Mouse (Mus musculus) embryonic facial prominence, embryonic 11.5 days (tissue): ENCODE measurements around the gene Col20a1. TPM values are rescaled to one million over a fixed set of nuclear protein-coding genes. Genes with fewer than 3 reads are reported as not detected.

Experiments
- ATAC-seq: fragments of 200-750 bp; cut with Nextera tagmentation; replicated peaks from 2 replicates; pipeline ENCODE4 v1.8.0; 2017; ENCODE audit warnings: low read depth; ENCODE audit not compliant: insufficient number of reproducible peaks, low FRiP score, low TSS enrichment
- DNase-seq: peaks from one replicate; pipeline ENCODE4 v3.0.0-alpha.2; 2015; ENCODE audit warnings: low spot score
- H3K27ac ChIP-seq: fragments of 300-500 bp; sonication (generic); replicated peaks from 2 replicates; pipeline ENCODE4 v1.5.1; 2014; ENCODE audit warnings: mild to moderate bottlenecking, low read depth, low read length, control low read depth
- H3K27me3 ChIP-seq: fragments of 300-500 bp; sonication (generic); 2 replicates; pipeline ENCODE4 v1.6.1; 2014; ENCODE audit warnings: mild to moderate bottlenecking, low read length, moderate library complexity, mixed read lengths; ENCODE audit not compliant: control insufficient read depth, insufficient read depth
- H3K36me3 ChIP-seq: fragments of 300-500 bp; sonication (generic); replicated peaks from 2 replicates; pipeline ENCODE4 v1.6.1; 2014; ENCODE audit warnings: low read depth, mild to moderate bottlenecking, low read length, moderate library complexity, mixed read lengths; ENCODE audit not compliant: control insufficient read depth, insufficient read depth
- H3K4me1 ChIP-seq: fragments of 300-500 bp; sonication (generic); 2 replicates; pipeline ENCODE4 v1.6.1; 2014; ENCODE audit warnings: low read length, mixed read lengths; ENCODE audit not compliant: control insufficient read depth, insufficient read depth
- H3K4me2 ChIP-seq: fragments of 300-500 bp; sonication (generic); 2 replicates; pipeline ENCODE4 v1.6.1; 2014; ENCODE audit warnings: low read depth, mild to moderate bottlenecking, control low read depth, low read length, moderate library complexity
- H3K4me3 ChIP-seq: fragments of 300-500 bp; sonication (generic); 2 replicates; pipeline ENCODE4 v1.5.1; 2014; ENCODE audit warnings: low read depth, low read length, control low read depth
- H3K9ac ChIP-seq: fragments of 300-500 bp; sonication (generic); replicated peaks from 2 replicates; pipeline ENCODE4 v1.6.1; 2014; ENCODE audit warnings: mild to moderate bottlenecking, control low read depth, low read length
- H3K9me3 ChIP-seq: fragments of 300-500 bp; sonication (generic); replicated peaks from 2 replicates; pipeline ENCODE4 v1.6.1; 2016; ENCODE audit warnings: mild to moderate bottlenecking, low read length, inconsistent platforms, mixed read lengths; ENCODE audit not compliant: control insufficient read depth
- WGBS: fragments of 180-500 bp; shearing (Covaris S2); extraction: QIAGEN DNeasy Blood & Tissue Kit; methylation state at CpG from one replicate; pipeline ENCODE4 v1.1.7; 2014; 5-methylcytosine and 5-hydroxymethylcytosine counted together
- polyA plus RNA-seq: library from polyadenylated mRNA; unstranded; fragments of >200 nt; fragmentation: Nextera tagmentation; extraction: Ambion mirVana; gene quantifications from 2 replicates; pipeline ENCODE4 v1.2.1, GENCODE M21; 2014

The Col20a1 gene
- polyA plus RNA-seq, 1 experiment from 2014 or later, result 0.83 TPM

- Histone ChIP-seq H3K9me3 (no peaks in the 10 kb centered on the region), H3K27ac (no peak overlapping the region), H3K9ac (peak overlapping the region; percentile 62), H3K4me2 (peak overlapping the region; percentile 97), H3K27me3 (peaks cover 39% of the 10 kb centered on the region), H3K4me3 (peak overlapping the region; percentile 56), H3K4me1 (no peaks in the 10 kb centered on the region; the same call in none of the 2 replicates), H3K36me3 (no peaks in the 10 kb centered on the region)
- peak; percentile 63 for DNase-seq
- ATAC-seq, result 0 out of 2 replicates have a peak, but pooled peaks have one; percentile 22
- WGBS, result 0% methylated on average over 49 of the region's 63 CpGs
Measured at GRCm38 (mm10) chr2:181038644-181039355, 52.5 kb downstream of the Col20a1 start.

GRCm38 (mm10) chr2:181039356-181039680, 53.0 kb downstream of the Col20a1 start:
- under 1% methylated on average over 14 of the region's 16 CpGs for WGBS
- peak overlapping the region; percentile 62 for H3K9ac ChIP-seq
- H3K4me3 ChIP-seq, result peak overlapping the region; percentile 56
- peaks cover 39% of the 10 kb centered on the region for H3K27me3 ChIP-seq
- DNase-seq (no peak), ATAC-seq (no peak)
- no peak overlapping the region for H3K27ac ChIP-seq
- no peaks in the 10 kb centered on the region for H3K36me3 ChIP-seq
- peak overlapping the region; percentile 97 for H3K4me2 ChIP-seq
- no peaks in the 10 kb centered on the region; the same call in none of the 2 replicates for H3K4me1 ChIP-seq
- no peaks in the 10 kb centered on the region for H3K9me3 ChIP-seq

GRCm38 (mm10) chr2:181041941-181042340, 55.6 kb downstream of the Col20a1 start:
- no peak overlapping the region for H3K4me3 ChIP-seq
- H3K27ac ChIP-seq, result no peak overlapping the region
- H3K4me2 ChIP-seq, result no peak overlapping the region
- DNase-seq (peak; percentile 5), ATAC-seq (peak; percentile 16; the same call in 1 of the 2 replicates)
- no peaks in the 10 kb centered on the region; the same call in none of the 2 replicates for H3K4me1 ChIP-seq
- H3K27me3 ChIP-seq, result peaks cover 34% of the 10 kb centered on the region
- H3K36me3 ChIP-seq, result no peaks in the 10 kb centered on the region
- 2% methylated on average over 7 of the region's 7 CpGs for WGBS
- H3K9ac ChIP-seq, result no peak overlapping the region
- H3K9me3 ChIP-seq, result no peaks in the 10 kb centered on the region

GRCm38 (mm10) chr2:181042376-181042775, 56.0 kb downstream of the Col20a1 start:
- H3K9ac ChIP-seq, result no peak overlapping the region

GRCm38 (mm10) chr2:181043437-181043836, 57.1 kb downstream of the Col20a1 start, which contains the start of gene Chrna4:
Chrna4 (minus strand) TSS chr2:181043546.
- DNase-seq (no peak), ATAC-seq (no peak)
- no peak within 1 kb of the TSS for H3K9ac ChIP-seq
- WGBS, result 47% methylated on average over 3 of the region's 3 CpGs
- no peak within 1 kb of the TSS for H3K27ac ChIP-seq
- no peaks in the 10 kb centered on the region for H3K9me3 ChIP-seq
- no peak within 1 kb of the TSS; the same call in 1 of the 2 replicates for H3K4me2 ChIP-seq
- H3K36me3 ChIP-seq, result no peaks in the 10 kb centered on the region
- H3K4me3 ChIP-seq, result no peak within 1 kb of the TSS
- no peaks in the 10 kb centered on the region; the same call in none of the 2 replicates for H3K4me1 ChIP-seq
- peaks cover 24% of the 10 kb centered on the region for H3K27me3 ChIP-seq

More at GRCm38 (mm10) chr2:181042376-181042775, 56.0 kb downstream of the Col20a1 start:
- Histone ChIP-seq H3K27ac (no peak overlapping the region), H3K4me3 (no peak overlapping the region), H3K4me1 (no peaks in the 10 kb centered on the region; the same call in none of the 2 replicates), H3K36me3 (no peaks in the 10 kb centered on the region), H3K27me3 (peaks cover 34% of the 10 kb centered on the region), H3K9me3 (no peaks in the 10 kb centered on the region), H3K4me2 (no peak overlapping the region; the same call in 1 of the 2 replicates)
- DNase-seq (no peak), ATAC-seq (0 out of 2 replicates have a peak, but pooled peaks have one; percentile 4)

- ATAC-seq (no peak), DNase-seq (peak; percentile 13)
- no peak overlapping the region for H3K9ac ChIP-seq
- no peak overlapping the region for H3K27ac ChIP-seq
- H3K4me3 ChIP-seq, result no peak overlapping the region
- H3K4me2 ChIP-seq, result no peak overlapping the region
- H3K36me3 ChIP-seq, result no peaks in the 10 kb centered on the region
- H3K27me3 ChIP-seq, result peaks cover 18% of the 10 kb centered on the region
- H3K9me3 ChIP-seq, result no peaks in the 10 kb centered on the region
- WGBS, result 2% methylated on average over 3 of the region's 3 CpGs
- no peaks in the 10 kb centered on the region; the same call in 1 of the 2 replicates for H3K4me1 ChIP-seq
Measured at GRCm38 (mm10) chr2:181044001-181044400, 57.7 kb downstream of the Col20a1 start.

GRCm38 (mm10) chr2:181048252-181048945, 62.1 kb downstream of the Col20a1 start:
- H3K4me3 ChIP-seq, result no peak overlapping the region
- H3K9me3 ChIP-seq, result no peaks in the 10 kb centered on the region
- no peak overlapping the region for H3K9ac ChIP-seq
- ATAC-seq, result no peak
- DNase-seq, result no peak
- H3K36me3 ChIP-seq, result no peaks in the 10 kb centered on the region
- no peak overlapping the region for H3K4me2 ChIP-seq
- H3K4me1 ChIP-seq, result no peaks in the 10 kb centered on the region
- WGBS, result 69% methylated on average over 7 of the region's 7 CpGs
- no peak overlapping the region for H3K27ac ChIP-seq
- H3K27me3 ChIP-seq, result no peaks in the 10 kb centered on the region

GRCm38 (mm10) chr2:181048986-181049385, 62.7 kb downstream of the Col20a1 start:
- Histone ChIP-seq H3K27me3 (no peaks in the 10 kb centered on the region), H3K4me1 (no peaks in the 10 kb centered on the region), H3K4me2 (no peak overlapping the region), H3K9ac (no peak overlapping the region), H3K36me3 (no peaks in the 10 kb centered on the region), H3K9me3 (no peaks in the 10 kb centered on the region), H3K27ac (no peak overlapping the region), H3K4me3 (no peak overlapping the region)
- no peak for DNase-seq
- ATAC-seq, result no peak
- 81% methylated on average over 9 of the region's 9 CpGs for WGBS
